Mouse (Mus musculus) bone marrow, adult 2 months (tissue): ENCODE data around the gene Cpne4.

Experiments used
- CTCF ChIP-seq: fragments of 200-500 bp; IDR thresholded peaks from 2 replicates; pipeline ENCODE4 v1.5.1; 2011; ENCODE audit warnings: low read length, control low read depth; ENCODE audit not compliant: control insufficient read depth, insufficient read depth
- POLR2A ChIP-seq: fragments of 200-500 bp; IDR thresholded peaks from 2 replicates; pipeline ENCODE4 v1.6.1; 2011; ENCODE audit warnings: low read depth, mild to moderate bottlenecking, control low read depth, low read length, borderline replicate concordance; ENCODE audit not compliant: control insufficient read depth

DNA sequence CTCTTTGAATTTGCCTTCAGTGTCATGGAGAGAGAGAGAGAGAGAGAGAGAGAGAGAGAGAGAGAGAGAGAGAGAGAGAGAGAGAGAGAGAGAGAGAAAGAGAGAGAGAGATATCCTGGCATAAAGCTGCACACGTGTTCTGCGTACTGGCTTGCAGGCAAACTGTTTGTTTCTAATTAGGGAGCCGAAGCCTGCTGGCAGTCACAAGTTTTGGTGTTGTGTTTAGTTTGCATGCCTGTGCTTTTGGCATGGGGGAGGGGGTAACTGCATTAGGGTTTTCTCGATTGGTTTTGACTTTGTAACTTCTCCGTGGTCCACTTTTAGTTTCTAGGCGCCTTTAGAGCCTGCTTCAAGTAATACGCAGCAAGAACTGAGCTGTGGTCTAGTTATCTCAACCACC, 20.0 kb downstream of the Cpne4 start:
- no peak for TF ChIP-seq POLR2A
- no peak for TF ChIP-seq CTCF
